Mouse (Mus musculus) erythroblast, embryonic 14.5 days (primary cell): Measurements from ENCODE around the gene Arrdc5. TPM values are rescaled to one million over a fixed set of nuclear protein-coding genes. Genes with fewer than 3 reads are reported as not detected.
A peak's percentile ranks its signal among the peaks of the same experiment; 100 is the strongest.

Experiments used
- H3K27me3 ChIP-seq: 2 replicates; pipeline ENCODE4 v1.6.1; 2012; ENCODE audit warnings: inconsistent platforms; ENCODE audit not compliant: control insufficient read depth
- H3K36me3 ChIP-seq: 2 replicates; pipeline ENCODE4 v1.6.1; 2012; ENCODE audit warnings: mild to moderate bottlenecking, inconsistent platforms; ENCODE audit not compliant: control insufficient read depth
- H3K4me1 ChIP-seq: 2 replicates; pipeline ENCODE4 v1.6.1; 2012; ENCODE audit warnings: inconsistent platforms; ENCODE audit not compliant: control insufficient read depth
- H3K4me3 ChIP-seq: replicated peaks from 2 replicates; pipeline ENCODE3; 2012; ENCODE audit warnings: moderate library complexity, mild to moderate bottlenecking, inconsistent platforms
- H3K9me3 ChIP-seq: 2 replicates; pipeline ENCODE4 v1.6.1; 2012; ENCODE audit warnings: low read length, inconsistent platforms, mixed read lengths; ENCODE audit not compliant: control insufficient read depth
- GATA1 ChIP-seq: IDR thresholded peaks from 2 replicates; pipeline ENCODE4 v1.6.1; 2012; ENCODE audit warnings: low read length, inconsistent platforms, mixed read lengths
- TAL1 ChIP-seq: IDR thresholded peaks from 3 replicates; pipeline ENCODE4 v1.6.1; 2012; ENCODE audit warnings: low read length, inconsistent platforms, mixed read lengths
- polyA plus RNA-seq: library from polyadenylated mRNA; stranded (reverse); fragments of >175 nt; gene quantifications from 2 replicates; pipeline ENCODE4 v1.2.3, GENCODE M21; 2012

Arrdc5 gene
- polyA plus RNA-seq, 1 experiment, result not detected

DNA sequence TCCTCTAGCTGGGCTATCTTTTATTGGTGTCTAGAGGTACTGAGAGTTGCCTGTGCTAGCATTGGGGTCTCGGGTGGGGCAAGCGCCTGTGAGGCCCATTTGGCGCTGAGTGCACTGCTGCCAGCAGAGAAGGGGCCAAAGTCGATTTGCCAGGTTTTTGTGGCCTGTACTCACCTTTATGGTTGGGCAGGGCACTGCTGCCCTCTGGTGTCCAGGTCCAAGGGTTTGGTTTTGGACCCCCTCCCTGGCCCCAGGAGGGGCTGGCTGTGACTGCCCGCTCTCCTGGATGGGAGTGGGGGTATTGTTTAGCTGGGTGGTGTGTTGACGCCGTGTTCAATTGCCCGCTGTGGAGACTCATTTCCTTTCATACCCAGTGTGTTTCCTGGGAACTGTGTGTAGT, 5.7 kb upstream of the Arrdc5 start:
- Histone ChIP-seq H3K4me3 (peak overlapping the region; percentile 74), H3K27me3 (no peaks in the 10 kb centered on the region), H3K9me3 (no peaks in the 10 kb centered on the region), H3K36me3 (peaks cover 66% of the 10 kb centered on the region), H3K4me1 (peaks cover 79% of the 10 kb centered on the region)
- TF ChIP-seq GATA1 (no peak), TAL1 (no peak)

DNA sequence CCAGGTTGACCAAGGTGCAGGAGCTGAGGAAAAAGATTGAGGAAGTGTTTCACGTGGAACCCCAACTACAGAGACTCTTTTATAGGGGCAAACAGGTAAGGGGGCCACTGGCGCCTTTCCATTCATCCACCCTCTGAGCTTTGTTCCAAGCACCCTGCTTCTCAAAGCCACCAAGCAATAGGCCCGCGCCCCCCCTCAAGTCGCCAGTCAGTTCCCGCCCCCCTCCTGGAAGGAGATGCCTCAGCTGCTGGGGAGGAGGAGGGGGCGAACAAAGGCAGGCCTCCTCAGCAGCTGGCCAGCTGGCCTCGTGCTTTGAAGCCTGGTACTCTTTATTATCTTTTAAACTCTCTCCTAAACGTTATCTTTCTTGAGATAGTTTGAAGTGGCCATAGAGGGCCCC, 5.1 kb upstream of the Arrdc5 start:
- peaks cover 1% of the 10 kb centered on the region; the same call in 1 of the 2 replicates for H3K27me3 ChIP-seq
- H3K9me3 ChIP-seq, result no peaks in the 10 kb centered on the region
- peak overlapping the region; percentile 74 for H3K4me3 ChIP-seq
- H3K36me3 ChIP-seq, result peaks cover 60% of the 10 kb centered on the region
- TF ChIP-seq TAL1 (no peak), GATA1 (no peak)
- H3K4me1 ChIP-seq, result peaks cover 74% of the 10 kb centered on the region

DNA sequence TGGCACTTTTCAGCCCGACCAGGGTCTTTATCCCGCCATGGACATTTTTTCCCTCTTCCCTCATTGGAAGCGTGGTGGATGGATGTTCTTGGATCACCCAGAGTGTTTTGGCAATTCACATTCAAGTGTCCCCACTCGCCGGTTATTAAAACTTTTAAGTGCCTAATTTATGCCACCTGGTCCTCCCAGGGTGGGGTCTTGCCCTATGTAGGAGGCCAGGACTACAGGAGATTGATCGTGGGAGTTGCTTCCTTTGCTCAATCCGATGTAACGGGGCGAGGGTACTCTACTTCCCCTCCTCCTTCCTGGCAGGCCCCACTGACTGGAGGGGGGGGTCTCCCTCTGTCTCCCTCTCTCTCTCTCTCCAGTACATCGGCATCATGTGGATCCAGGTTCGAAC, 4.6 kb upstream of the Arrdc5 start:
- TF ChIP-seq GATA1 (no peak), TAL1 (no peak)
- Histone ChIP-seq H3K4me3 (peak overlapping the region; percentile 74), H3K36me3 (peaks cover 55% of the 10 kb centered on the region), H3K27me3 (peaks cover 4% of the 10 kb centered on the region; the same call in 1 of the 2 replicates), H3K4me1 (peaks cover 72% of the 10 kb centered on the region), H3K9me3 (no peaks in the 10 kb centered on the region)

DNA sequence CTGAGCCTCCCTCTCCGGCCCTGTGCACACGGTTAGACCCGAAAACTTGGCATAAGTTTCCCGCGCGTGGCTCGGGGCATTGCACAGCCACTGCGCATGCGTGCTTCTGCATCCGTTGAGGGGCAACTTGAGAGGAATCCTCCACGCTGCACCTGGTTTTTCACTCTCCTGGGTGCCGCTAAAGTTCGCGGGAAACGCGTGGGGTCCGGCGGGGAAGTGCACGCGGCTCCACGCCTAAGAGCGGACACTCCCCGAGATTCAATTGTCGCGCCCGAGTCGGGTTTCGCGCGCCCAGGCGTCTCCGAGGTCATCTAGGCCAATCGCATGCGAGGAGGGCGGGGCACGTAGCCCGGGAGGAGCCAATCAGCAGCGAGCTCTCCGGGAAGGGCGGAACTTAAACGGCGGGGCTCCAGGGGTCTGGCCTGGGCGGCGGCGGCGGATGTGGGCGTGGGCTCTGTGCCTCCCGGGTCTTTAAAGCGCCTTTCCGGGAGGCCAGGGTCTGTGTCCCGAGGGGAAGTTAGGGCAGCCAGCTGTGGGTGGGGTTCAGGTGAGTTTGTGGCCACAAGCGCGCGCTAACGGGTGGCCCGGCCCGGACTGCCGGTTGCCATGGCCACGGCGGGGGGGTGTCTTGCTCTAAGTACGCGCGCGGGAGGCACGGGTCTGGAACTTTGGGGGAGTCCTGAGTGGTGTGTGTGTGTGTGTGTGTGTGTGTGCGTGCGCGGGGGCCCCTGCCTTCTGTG, 3.9 kb upstream of the Arrdc5 start:
- Histone ChIP-seq H3K27me3 (peaks cover 5% of the 10 kb centered on the region), H3K4me1 (peaks cover 67% of the 10 kb centered on the region), H3K9me3 (no peaks in the 10 kb centered on the region), H3K4me3 (peak overlapping the region; percentile 74), H3K36me3 (peaks cover 48% of the 10 kb centered on the region)
- TF ChIP-seq GATA1 (no peak), TAL1 (no peak)

DNA sequence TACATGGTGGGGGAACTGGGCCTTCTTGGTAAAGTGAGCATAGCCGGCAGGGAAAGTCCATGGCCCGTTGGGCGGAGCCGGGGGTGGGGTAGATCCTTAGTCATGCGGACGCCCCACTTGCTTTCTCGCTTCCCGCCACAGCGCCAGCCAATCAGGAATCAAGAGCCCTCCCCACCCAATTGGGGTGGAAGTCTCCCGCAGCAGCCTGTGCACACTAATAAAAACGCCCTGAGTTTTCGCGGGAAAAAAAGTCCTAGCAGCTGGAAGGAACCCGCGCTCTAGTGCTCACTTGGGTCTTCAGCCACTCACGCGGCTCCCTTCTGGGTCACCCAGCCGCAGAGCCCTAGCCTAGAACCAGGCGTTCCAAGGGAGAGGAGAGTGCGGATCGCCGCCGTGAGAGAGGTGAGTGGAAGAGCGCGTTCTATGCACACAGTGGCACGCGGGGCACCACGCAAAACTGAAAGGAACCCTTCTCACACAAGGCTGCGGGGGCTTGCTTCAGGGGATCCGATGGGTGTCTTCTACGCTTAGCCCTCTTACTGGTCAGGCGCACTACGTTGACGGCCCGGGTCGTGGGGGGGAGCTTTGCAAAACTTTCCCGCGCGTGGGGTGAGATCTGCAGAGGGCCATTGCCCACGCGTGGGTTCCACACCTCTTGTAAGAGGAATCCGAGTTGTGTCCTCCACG, 3.2 kb upstream of the Arrdc5 start, which contains the start of gene Uhrf1:
Gene Uhrf1 (plus strand): TSS at position 162 of the 687 bp plus-strand sequence.
- H3K9me3 ChIP-seq, result no peaks in the 10 kb centered on the region
- H3K4me1 ChIP-seq, result peaks cover 60% of the 10 kb centered on the region
- peak within 1 kb of the TSS; percentile 74 for H3K4me3 ChIP-seq

DNA sequence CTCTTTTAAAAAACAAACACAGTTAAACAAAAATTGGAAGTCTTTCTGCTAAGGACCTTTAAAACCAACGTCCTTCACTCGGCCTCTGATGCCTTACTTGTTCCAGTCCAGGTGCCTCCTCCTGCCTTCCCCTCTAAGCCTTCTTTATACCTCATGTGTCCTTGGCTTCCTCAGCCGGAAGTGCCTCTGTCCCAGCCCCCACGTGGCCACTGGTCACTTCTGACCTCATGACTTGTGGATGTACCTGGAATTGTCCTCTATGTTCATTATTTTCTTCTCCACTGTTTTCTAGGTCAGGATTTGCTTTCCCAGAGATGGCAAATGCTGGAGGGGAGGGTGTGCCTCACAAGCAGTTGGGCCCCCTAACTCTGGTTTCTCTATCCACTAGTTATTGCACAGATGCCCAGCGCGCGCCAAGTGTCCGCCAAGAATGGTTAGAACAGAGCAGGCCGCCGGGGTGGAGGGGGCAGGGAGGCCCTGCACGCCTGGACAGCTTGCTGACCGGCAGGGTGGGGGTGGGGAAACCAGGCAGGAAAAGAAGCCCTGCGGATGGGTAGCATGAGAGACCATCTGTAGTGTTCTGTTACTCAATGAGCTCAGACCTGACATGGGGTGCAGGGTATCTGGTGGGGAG, 2.4 kb upstream of the Arrdc5 start:
- Histone ChIP-seq H3K36me3 (peaks cover 33% of the 10 kb centered on the region), H3K9me3 (no peaks in the 10 kb centered on the region), H3K4me1 (peaks cover 54% of the 10 kb centered on the region), H3K4me3 (peak overlapping the region; percentile 74), H3K27me3 (peaks cover 10% of the 10 kb centered on the region)
- TF ChIP-seq TAL1, result no peak
- TF ChIP-seq GATA1, result no peak

More for the DNA sequence above, 3.2 kb upstream of the Arrdc5 start, which contains the start of gene Uhrf1:
- no peak for TF ChIP-seq GATA1
- TF ChIP-seq TAL1, result no peak
- peaks cover 8% of the 10 kb centered on the region for H3K27me3 ChIP-seq
- H3K36me3 ChIP-seq, result peaks cover 41% of the 10 kb centered on the region

DNA sequence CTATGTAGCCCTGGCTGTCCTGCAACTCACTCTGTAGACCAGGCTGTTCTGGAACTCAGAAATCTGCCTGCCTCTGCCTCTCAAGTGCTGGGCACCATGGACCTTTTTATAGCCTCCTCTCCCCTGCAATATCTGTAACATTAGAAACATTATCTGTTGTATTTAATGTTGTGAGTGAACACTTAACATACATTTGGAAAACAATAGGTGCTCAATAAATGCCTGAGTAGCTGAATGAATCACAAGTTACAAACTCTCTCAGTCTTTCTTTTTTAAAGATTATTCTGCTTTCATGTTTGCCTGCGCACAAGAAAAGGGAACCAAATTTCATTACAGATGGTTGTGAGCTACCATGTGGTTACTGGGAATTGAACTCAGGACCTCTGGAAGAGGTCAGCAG, 1.8 kb downstream of the Arrdc5 start:
- Histone ChIP-seq H3K36me3 (no peaks in the 10 kb centered on the region; the same call in 1 of the 2 replicates), H3K4me1 (peaks cover 17% of the 10 kb centered on the region), H3K9me3 (no peaks in the 10 kb centered on the region), H3K4me3 (no peak overlapping the region), H3K27me3 (peaks cover 10% of the 10 kb centered on the region)
- TF ChIP-seq TAL1 (no peak), GATA1 (no peak)

DNA sequence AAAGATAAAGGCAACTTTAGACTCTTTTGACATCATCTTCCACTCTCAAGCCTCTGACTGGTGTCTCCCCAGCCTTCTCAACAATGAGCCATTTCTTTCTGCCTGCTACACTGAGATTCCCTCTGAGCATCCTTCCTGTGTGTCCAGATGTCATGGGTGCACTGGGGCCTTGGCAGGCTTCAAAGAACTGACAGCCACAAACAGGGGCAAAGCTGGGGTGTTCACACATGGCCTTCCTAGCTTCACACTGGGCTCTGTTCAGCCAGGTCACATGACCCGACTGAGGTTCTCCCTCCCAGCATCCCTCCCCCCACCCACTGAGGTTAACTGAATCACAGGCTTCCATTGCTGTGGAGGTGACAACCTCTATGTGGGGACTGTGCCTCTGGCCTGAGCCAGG, 3.9 kb downstream of the Arrdc5 start:
- Histone ChIP-seq H3K4me1 (peaks cover 19% of the 10 kb centered on the region), H3K9me3 (no peaks in the 10 kb centered on the region), H3K27me3 (peaks cover 10% of the 10 kb centered on the region), H3K4me3 (no peak overlapping the region), H3K36me3 (no peaks in the 10 kb centered on the region)
- TF ChIP-seq TAL1 (no peak), GATA1 (no peak)

DNA sequence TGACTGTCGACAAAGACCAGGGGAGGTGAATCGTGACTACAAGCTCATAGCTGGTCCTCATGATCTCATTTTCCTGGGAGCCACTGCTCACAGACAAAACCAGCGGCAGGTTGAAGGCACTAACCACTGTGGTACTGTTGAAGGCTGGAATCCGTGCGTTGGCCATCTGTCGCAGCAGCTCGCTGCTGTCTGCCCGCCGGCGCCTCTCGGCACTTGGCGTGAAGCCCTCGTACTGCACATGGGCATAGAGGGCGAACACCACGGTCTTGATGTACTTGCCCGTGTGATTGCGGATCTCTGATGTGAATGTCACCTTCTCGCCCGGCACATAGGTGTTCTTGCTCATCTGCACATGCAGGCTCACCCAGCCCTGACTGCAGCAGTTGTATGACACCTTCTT, 5.8 kb downstream of the Arrdc5 start:
- no peaks in the 10 kb centered on the region for H3K36me3 ChIP-seq
- no peak overlapping the region for H3K4me3 ChIP-seq
- TF ChIP-seq GATA1, result no peak
- no peak for TF ChIP-seq TAL1
- peaks cover 38% of the 10 kb centered on the region for H3K4me1 ChIP-seq
- peaks cover 6% of the 10 kb centered on the region for H3K27me3 ChIP-seq
- H3K9me3 ChIP-seq, result no peaks in the 10 kb centered on the region
